Mouse (Mus musculus) ES-E14 (cell line): ENCODE data around the gene Olfr1494.

ENCODE experiments used
- HCFC1 ChIP-seq: IDR thresholded peaks from 2 replicates; pipeline ENCODE4 v1.6.1; 2012; ENCODE audit warnings: low read length, inconsistent platforms, borderline replicate concordance; ENCODE audit not compliant: insufficient read depth
- ZNF384 ChIP-seq: IDR thresholded peaks from 2 replicates; pipeline ENCODE4 v1.6.1; 2012; ENCODE audit warnings: low read depth, low read length, inconsistent platforms

- TF ChIP-seq HCFC1: no peak
- no peak for TF ChIP-seq ZNF384
Observed at GRCm38 (mm10) chr19:13768565-13769276, 29.2 kb downstream of the Olfr1494 start.
